ENCODE assay signal across 16 mouse cellular contexts in the genomic region with DNA sequence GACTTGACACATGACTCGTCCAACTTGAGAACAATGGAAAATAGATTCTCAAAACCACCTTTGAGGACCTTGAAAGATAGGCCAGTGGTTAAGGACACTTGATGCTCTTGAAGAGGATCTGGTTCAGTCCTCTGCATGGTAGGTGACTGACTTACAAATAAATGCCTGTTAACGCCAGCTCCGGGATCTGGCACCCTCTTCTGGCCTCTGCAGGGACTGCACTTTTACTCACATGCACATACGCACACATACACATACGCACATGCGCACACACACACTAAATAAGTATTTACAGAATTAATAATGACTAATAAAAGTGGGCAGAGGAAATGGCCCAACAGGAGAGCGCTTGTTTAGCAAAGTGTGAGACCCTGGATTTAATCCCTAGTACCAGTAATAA. TPM values are rescaled to one million over a fixed set of nuclear protein-coding genes. Genes with fewer than 3 reads are reported as not detected.
DNase-seq lines count a peak whose midpoint lies in the region; ATAC-seq and TF ChIP-seq lines count a peak whose summit lies in the region.
"Had no signal": no experiment of that assay in that cellular context is flagged by ENCODE, and none has a peak within 500 bp of the region (broad histone marks: within the 10 kb centered on the region; RNA-seq: fewer than 3 reads in every experiment).

No protein-coding gene starts in this region.

- peak; percentile 38 for TF ChIP-seq CTCF in intestine, postnatal 0 days (IDR thresholded peaks at IDR 0.05; ENCODE audit: low read depth)
- peak; percentile 36 for TF ChIP-seq CTCF in lung, postnatal 0 days (IDR thresholded peaks at IDR 0.05)
- TF ChIP-seq CTCF in small intestine, adult 2 months (IDR thresholded peaks at IDR 0.05; ENCODE audit: extremely low read depth, insufficient read length, insufficient replicate concordance, low read depth, low read length) = peak; percentile 11; the same call in 1 of the 2 replicates

- no peak overlapping the region for H3K4me3 ChIP-seq in intestine, postnatal 0 days (ENCODE audit: low read depth, low read length)
- H3K4me3 ChIP-seq in intestine, embryonic 15.5 days (replicated peaks) = no peak overlapping the region
- H3K4me3 ChIP-seq in lung, postnatal 0 days (ENCODE audit: low read depth, low read length) = no peak overlapping the region
- H3K4me3 ChIP-seq in small intestine, adult 2 months (ENCODE audit: low read depth, low read length) = no peak overlapping the region
- H3K4me3 ChIP-seq: forebrain, embryonic 12.5 days; hindbrain, embryonic 15.5 days; limb, embryonic 12.5 days had no signal

- TF ChIP-seq POLR2A in small intestine, adult 2 months (IDR thresholded peaks at IDR 0.05; ENCODE audit: low read depth, low read length) = no peak

- no peaks in the 10 kb centered on the region for H3K36me3 ChIP-seq in intestine, postnatal 0 days (ENCODE audit: control insufficient read depth, insufficient read depth)
- no peaks in the 10 kb centered on the region for H3K36me3 ChIP-seq in intestine, embryonic 15.5 days
- H3K36me3 ChIP-seq in lung, postnatal 0 days (ENCODE audit: insufficient read depth, low read length) = no peaks in the 10 kb centered on the region
- no peaks in the 10 kb centered on the region for H3K36me3 ChIP-seq in small intestine, adult 2 months (ENCODE audit: control insufficient read depth, insufficient read depth, low read length)
- H3K36me3 ChIP-seq: forebrain, embryonic 12.5 days; hindbrain, embryonic 15.5 days; limb, embryonic 12.5 days had no signal

- H3K27ac ChIP-seq in intestine, postnatal 0 days (ENCODE audit: low read depth, low read length) = no peak overlapping the region
- H3K27ac ChIP-seq in intestine, embryonic 15.5 days = no peak overlapping the region
- no peak overlapping the region for H3K27ac ChIP-seq in lung, postnatal 0 days (ENCODE audit: low read length)
- no peak overlapping the region for H3K27ac ChIP-seq in small intestine, adult 2 months (ENCODE audit: insufficient read depth, low read depth, low read length)
- H3K27ac ChIP-seq: forebrain, embryonic 12.5 days; hindbrain, embryonic 15.5 days; limb, embryonic 12.5 days had no signal

- no peak for DNase-seq in lung, postnatal 0 days (ENCODE audit: low spot score)
- no peak for DNase-seq in lung, postnatal 36 days
- peak; percentile 62 for DNase-seq in ES-CJ7 (ENCODE audit: low read depth, low spot score)
- DNase-seq in heart, adult 11 months = no peak
- DNase-seq: adrenal gland, adult 8-10 months; cerebellum, adult 9-11 months; embryo, embryonic 11 days; heart, postnatal 10 days; lung, postnatal 14 days had no signal

- H3K27me3 ChIP-seq in intestine, postnatal 0 days (replicated peaks; ENCODE audit: control insufficient read depth, insufficient read depth, low read length) = no peaks in the 10 kb centered on the region
- H3K27me3 ChIP-seq in intestine, embryonic 15.5 days (replicated peaks) = no peaks in the 10 kb centered on the region
- H3K27me3 ChIP-seq in lung, postnatal 0 days (replicated peaks; ENCODE audit: insufficient read depth, low read length) = no peaks in the 10 kb centered on the region
- H3K27me3 ChIP-seq in small intestine, adult 2 months (ENCODE audit: control insufficient read depth, insufficient read depth, low read length) = no peaks in the 10 kb centered on the region
- H3K27me3 ChIP-seq: forebrain, embryonic 12.5 days; hindbrain, embryonic 15.5 days; limb, embryonic 12.5 days had no signal

- WGBS in intestine, postnatal 0 days = 91% methylated on average over 7 of the region's 7 CpGs
- WGBS in intestine, embryonic 15.5 days = 91% methylated on average over 7 of the region's 7 CpGs
- WGBS in lung, postnatal 0 days = 85% methylated on average over 7 of the region's 7 CpGs
- WGBS in small intestine, adult 2 months = 89% methylated on average over 7 of the region's 7 CpGs

- no peak overlapping the region for H3K9ac ChIP-seq in intestine, postnatal 0 days (ENCODE audit: low read depth, low read length)
- no peak overlapping the region for H3K9ac ChIP-seq in intestine, embryonic 15.5 days
- H3K9ac ChIP-seq in lung, postnatal 0 days (replicated peaks; ENCODE audit: low read depth) = no peak overlapping the region
- H3K9ac ChIP-seq: forebrain, embryonic 12.5 days; hindbrain, embryonic 15.5 days; limb, embryonic 12.5 days had no signal

- no peaks in the 10 kb centered on the region for H3K4me1 ChIP-seq in intestine, postnatal 0 days (replicated peaks; ENCODE audit: control insufficient read depth, insufficient read depth, low read length)
- H3K4me1 ChIP-seq in intestine, embryonic 15.5 days (replicated peaks) = no peaks in the 10 kb centered on the region
- no peaks in the 10 kb centered on the region for H3K4me1 ChIP-seq in lung, postnatal 0 days (ENCODE audit: insufficient read depth, low read depth, low read length)
- H3K4me1 ChIP-seq in small intestine, adult 2 months (ENCODE audit: control insufficient read depth, insufficient read depth, insufficient read length, low read length) = no peaks in the 10 kb centered on the region
- H3K4me1 ChIP-seq: forebrain, embryonic 12.5 days; hindbrain, embryonic 15.5 days; limb, embryonic 12.5 days had no signal

- H3K9me3 ChIP-seq in intestine, postnatal 0 days (ENCODE audit: control insufficient read depth) = peaks cover 3% of the 10 kb centered on the region; the same call in 1 of the 2 replicates
- H3K9me3 ChIP-seq in intestine, embryonic 15.5 days = no peaks in the 10 kb centered on the region
- no peaks in the 10 kb centered on the region for H3K9me3 ChIP-seq in lung, postnatal 0 days (ENCODE audit: low read length)
- H3K9me3 ChIP-seq: hindbrain, embryonic 15.5 days had no signal

- no peak for TF ChIP-seq EP300 in lung, postnatal 0 days (IDR thresholded peaks at IDR 0.05)

- no peak overlapping the region for H3K4me2 ChIP-seq in intestine, postnatal 0 days (replicated peaks; ENCODE audit: low read depth)
- H3K4me2 ChIP-seq in intestine, embryonic 15.5 days (replicated peaks) = no peak overlapping the region
- no peak overlapping the region for H3K4me2 ChIP-seq in lung, postnatal 0 days (replicated peaks; ENCODE audit: low read depth, low read length)
- H3K4me2 ChIP-seq: forebrain, embryonic 12.5 days; hindbrain, embryonic 15.5 days; limb, embryonic 12.5 days had no signal

- ATAC-seq in intestine, postnatal 0 days = no peak
- ATAC-seq in intestine, embryonic 15.5 days = no peak
- ATAC-seq in lung, postnatal 0 days = no peak

RNA-seq across cellular contexts. Expression of a gene that starts 5.9 kb away (rescaled TPM):
- polyA plus RNA-seq in intestine, postnatal 0 days (2015; fragmentation: Nextera tagmentation; extraction: Ambion mirVana) = not detected in 2 replicates
- not detected in 2 replicates for polyA plus RNA-seq in intestine, embryonic 15.5 days (2015; fragmentation: Nextera tagmentation; extraction: Ambion mirVana)
- polyA plus RNA-seq in lung, postnatal 0 days (2015; fragmentation: Nextera tagmentation; extraction: Ambion mirVana) = 0.37 TPM in 2 replicates
- polyA plus RNA-seq in small intestine, adult 2 months (2012; rRNA removed) = not detected in 2 replicates
- polyA plus RNA-seq: forebrain, embryonic 12.5 days; kidney, embryonic 14.5 days; limb, embryonic 12.5 days had no signal

RNA-seq across cellular contexts. Expression of a gene that starts 12.6 kb away (rescaled TPM):
- 0.47 and 0.76 TPM in 2 replicates for polyA plus RNA-seq in intestine, postnatal 0 days (2015; fragmentation: Nextera tagmentation; extraction: Ambion mirVana)
- polyA plus RNA-seq in intestine, embryonic 15.5 days (2015; fragmentation: Nextera tagmentation; extraction: Ambion mirVana) = 0.23 and 0.39 TPM in 2 replicates
- polyA plus RNA-seq in lung, postnatal 0 days (2015; fragmentation: Nextera tagmentation; extraction: Ambion mirVana) = 0.19 and 0.26 TPM in 2 replicates
- 0.06 and 0.11 TPM in 2 replicates for polyA plus RNA-seq in small intestine, adult 2 months (2012; rRNA removed)
- polyA plus RNA-seq: forebrain, embryonic 12.5 days had no signal

RNA-seq across cellular contexts. Expression of a gene that starts 19.1 kb away (rescaled TPM):
- polyA plus RNA-seq in intestine, postnatal 0 days (2015; fragmentation: Nextera tagmentation; extraction: Ambion mirVana) = 10.5 and 12.9 TPM in 2 replicates
- polyA plus RNA-seq in intestine, embryonic 15.5 days (2015; fragmentation: Nextera tagmentation; extraction: Ambion mirVana) = 22.2 and 24.6 TPM in 2 replicates
- polyA plus RNA-seq in lung, postnatal 0 days (2015; fragmentation: Nextera tagmentation; extraction: Ambion mirVana) = 29.7 and 30.6 TPM in 2 replicates
- polyA plus RNA-seq in small intestine, adult 2 months (2012; rRNA removed) = 24.7 and 52.4 TPM in 2 replicates

RNA-seq across cellular contexts. Expression of a gene that starts 37.4 kb away (rescaled TPM):
- 21.9 and 22.6 TPM in 2 replicates for polyA plus RNA-seq in intestine, postnatal 0 days (2015; fragmentation: Nextera tagmentation; extraction: Ambion mirVana)
- 20.2 and 21.4 TPM in 2 replicates for polyA plus RNA-seq in intestine, embryonic 15.5 days (2015; fragmentation: Nextera tagmentation; extraction: Ambion mirVana)
- polyA plus RNA-seq in lung, postnatal 0 days (2015; fragmentation: Nextera tagmentation; extraction: Ambion mirVana) = 22.4 and 24.6 TPM in 2 replicates
- 25.2 and 51.0 TPM in 2 replicates for polyA plus RNA-seq in small intestine, adult 2 months (2012; rRNA removed)

RNA-seq across cellular contexts. Expression of a gene that starts 37.7 kb away (rescaled TPM):
- 15.5 and 16.1 TPM in 2 replicates for polyA plus RNA-seq in intestine, postnatal 0 days (2015; fragmentation: Nextera tagmentation; extraction: Ambion mirVana)
- polyA plus RNA-seq in intestine, embryonic 15.5 days (2015; fragmentation: Nextera tagmentation; extraction: Ambion mirVana) = 37.0 and 38.5 TPM in 2 replicates
- polyA plus RNA-seq in lung, postnatal 0 days (2015; fragmentation: Nextera tagmentation; extraction: Ambion mirVana) = 20.5 and 20.8 TPM in 2 replicates
- 14.5 and 31.4 TPM in 2 replicates for polyA plus RNA-seq in small intestine, adult 2 months (2012; rRNA removed)
